Mouse (Mus musculus) stomach, postnatal 0 days (tissue): ENCODE data around the gene Rmi2.

Experiments used
- CTCF ChIP-seq: IDR thresholded peaks from 2 replicates; pipeline ENCODE4 v1.5.1; 2016; ENCODE audit warnings: antibody characterized with exemption, low read depth, mild to moderate bottlenecking, moderate library complexity
- EP300 ChIP-seq: optimal IDR thresholded peaks from 2 replicates; pipeline ENCODE3; 2016; ENCODE audit warnings: antibody characterized with exemption

DNA sequence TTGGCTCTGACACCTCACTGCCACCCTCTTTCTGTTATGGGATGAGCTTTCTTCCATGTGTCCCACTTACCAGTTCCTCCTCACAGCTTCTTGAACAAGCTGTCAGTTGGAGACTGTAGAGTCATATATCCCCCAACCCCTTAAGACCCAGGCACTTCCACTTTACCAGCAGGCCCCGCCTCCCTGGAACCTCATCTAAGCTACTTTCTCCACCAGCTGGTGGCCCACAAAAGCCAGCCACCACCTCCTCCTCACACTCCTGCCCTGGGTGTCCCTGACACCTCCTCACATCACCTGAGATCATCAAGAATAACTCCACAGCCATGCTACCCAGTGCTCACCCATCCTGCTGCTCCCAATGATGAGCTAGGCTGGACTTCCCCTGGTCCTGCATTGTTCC is 65.9 kb downstream of the Rmi2 start:
- TF ChIP-seq CTCF = no peak
- TF ChIP-seq EP300 = no peak
